Mouse (Mus musculus): ENCODE data around the gene Clstn2. TPM values are rescaled to one million over a fixed set of nuclear protein-coding genes. Genes with fewer than 3 reads are reported as not detected.
A peak's percentile ranks its signal among the peaks of the same experiment; 100 is the strongest.

Gene Clstn2
- polyA plus RNA-seq (2015; fragmentation: Nextera tagmentation; extraction: Ambion mirVana) = 0.31 and 0.38 TPM in 2 replicates

DNA sequence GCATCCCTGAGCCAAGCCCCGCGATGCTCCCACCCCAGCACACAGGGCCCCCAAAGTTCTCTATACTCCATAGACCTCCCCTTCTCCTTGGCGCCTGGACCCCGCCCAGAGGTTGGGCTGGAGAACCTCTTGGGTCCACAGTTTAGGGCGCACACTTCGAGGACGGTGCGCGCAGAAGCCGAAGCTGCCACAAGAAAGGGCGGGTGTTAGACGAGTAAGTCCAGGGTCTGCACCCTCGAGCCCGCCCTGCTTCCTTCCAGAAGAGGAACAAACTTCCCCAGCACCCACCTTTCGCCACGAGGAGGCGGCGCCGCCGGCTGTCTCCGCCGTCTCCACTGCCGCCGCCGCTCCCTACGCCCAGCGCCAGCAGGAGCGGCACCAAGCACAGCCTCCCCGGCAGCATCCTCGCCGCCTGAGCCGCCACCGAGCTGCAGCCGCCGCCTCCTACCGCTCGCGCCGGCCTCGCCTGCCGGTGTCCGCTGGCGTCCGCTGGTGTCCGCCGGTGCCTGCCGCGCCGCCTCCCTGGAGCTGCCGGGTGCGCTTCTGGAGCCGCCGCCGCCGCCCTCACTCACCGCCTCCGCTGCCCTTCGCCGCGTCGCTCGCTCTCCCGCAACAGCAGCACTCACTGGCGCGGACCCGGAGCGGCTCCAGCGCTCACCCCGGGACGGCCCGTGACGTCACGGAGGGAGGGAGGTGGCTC is at the start of gene Clstn2:
Gene Clstn2, minus strand, starts transcription at position 609 of the 700 bp plus-strand sequence.
- Histone ChIP-seq H3K36me3 (ENCODE audit: control insufficient read depth, insufficient read depth, low read length) (no peaks in the 10 kb centered on the region), H3K4me1 (ENCODE audit: control insufficient read depth, insufficient read depth, low read length) (peaks cover 13% of the 10 kb centered on the region), H3K9ac (ENCODE audit: low read depth, low read length) (peak within 1 kb of the TSS; percentile 64), H3K27me3 (replicated peaks; ENCODE audit: control insufficient read depth, insufficient read depth, low read length) (peaks cover 27% of the 10 kb centered on the region), H3K9me3 (ENCODE audit: control insufficient read depth, low read length) (no peaks in the 10 kb centered on the region), H3K4me3 (ENCODE audit: low read length) (peak within 1 kb of the TSS; percentile 65), H3K27ac (ENCODE audit: low read length) (no peak within 1 kb of the TSS), H3K4me2 (ENCODE audit: low read depth, low read length) (peak within 1 kb of the TSS; percentile 98)
- WGBS = under 1% methylated on average over 63 of the region's 73 CpGs
- ATAC-seq = peak; percentile 89

DNA sequence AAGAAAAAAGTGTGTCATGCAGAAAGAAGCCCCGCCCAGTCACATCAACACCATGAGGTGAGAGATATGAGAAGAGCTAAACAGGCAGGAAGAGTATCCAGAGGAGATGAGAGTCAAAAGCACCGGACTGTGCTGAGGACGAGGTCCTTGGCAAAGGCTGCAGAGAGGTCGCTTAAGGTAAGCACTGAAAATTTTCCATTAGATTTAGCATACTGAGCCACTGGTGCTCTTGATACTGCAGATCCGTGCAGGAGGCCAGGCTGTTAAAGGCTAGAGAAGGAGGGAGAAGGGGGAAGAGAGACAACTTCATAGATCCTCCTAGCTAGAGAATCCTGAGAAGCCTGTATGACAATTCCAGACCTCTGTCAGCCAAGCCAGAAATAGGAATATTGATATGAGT is 34.8 kb upstream of the Clstn2 start:
- no peak for ATAC-seq
- Histone ChIP-seq H3K36me3 (ENCODE audit: control insufficient read depth, insufficient read depth, low read length) (no peaks in the 10 kb centered on the region), H3K27me3 (replicated peaks; ENCODE audit: control insufficient read depth, insufficient read depth, low read length) (no peaks in the 10 kb centered on the region), H3K4me2 (ENCODE audit: low read depth, low read length) (no peak overlapping the region), H3K4me3 (ENCODE audit: low read length) (no peak overlapping the region), H3K9me3 (ENCODE audit: control insufficient read depth, low read length) (no peaks in the 10 kb centered on the region), H3K27ac (ENCODE audit: low read length) (no peak overlapping the region), H3K4me1 (ENCODE audit: control insufficient read depth, insufficient read depth, low read length) (no peaks in the 10 kb centered on the region), H3K9ac (ENCODE audit: low read depth, low read length) (no peak overlapping the region)
- 91% methylated on average over 5 of the region's 5 CpGs for WGBS

DNA sequence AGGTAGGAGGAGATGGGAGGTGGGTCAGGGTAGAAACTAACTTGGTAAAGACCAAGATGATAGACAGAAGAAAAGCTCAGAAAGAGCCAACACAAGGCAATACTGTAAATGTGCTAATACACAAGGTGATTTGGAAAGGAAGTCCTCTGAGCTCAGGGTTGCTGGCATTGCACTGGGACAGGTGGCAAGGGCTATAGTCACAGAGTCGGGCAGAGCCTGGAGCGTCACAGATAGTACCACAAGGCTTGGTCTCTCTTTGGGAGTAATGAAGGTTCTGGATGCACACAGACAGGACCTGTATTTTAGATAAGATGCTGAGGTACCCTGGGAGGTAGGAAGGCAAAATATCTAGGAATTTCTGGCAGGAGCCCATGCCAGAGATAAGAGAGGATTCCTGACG is 28.7 kb upstream of the Clstn2 start:
- H3K9ac ChIP-seq (ENCODE audit: low read depth, low read length) = no peak overlapping the region
- H3K36me3 ChIP-seq (ENCODE audit: control insufficient read depth, insufficient read depth, low read length) = no peaks in the 10 kb centered on the region
- no peaks in the 10 kb centered on the region for H3K9me3 ChIP-seq (ENCODE audit: control insufficient read depth, low read length)
- no peak for ATAC-seq
- no peak overlapping the region for H3K4me2 ChIP-seq (ENCODE audit: low read depth, low read length)
- H3K27ac ChIP-seq (ENCODE audit: low read length) = no peak overlapping the region
- 79% methylated on average over 3 of the region's 3 CpGs for WGBS
- no peaks in the 10 kb centered on the region for H3K27me3 ChIP-seq (replicated peaks; ENCODE audit: control insufficient read depth, insufficient read depth, low read length)
- H3K4me3 ChIP-seq (ENCODE audit: low read length) = no peak overlapping the region
- no peaks in the 10 kb centered on the region for H3K4me1 ChIP-seq (ENCODE audit: control insufficient read depth, insufficient read depth, low read length)

DNA sequence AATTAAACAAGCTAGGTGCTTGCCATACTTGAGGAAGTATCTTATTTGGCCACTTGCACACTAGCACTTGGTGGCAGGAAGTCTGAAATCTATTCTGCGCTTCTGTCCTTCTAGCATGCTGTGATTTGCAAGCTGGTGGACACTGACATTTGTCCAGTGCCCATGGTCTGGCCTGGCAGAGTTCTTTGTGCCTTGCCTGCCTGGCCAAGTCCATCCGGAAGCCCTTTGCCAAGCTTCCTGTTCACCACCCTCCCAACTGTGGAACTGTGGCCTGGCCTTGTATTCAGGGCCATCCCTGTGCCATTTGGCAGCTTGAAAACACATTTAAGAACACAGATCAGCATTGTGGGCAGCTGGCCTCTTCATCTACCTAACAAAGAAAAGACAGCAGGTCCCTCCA is 24.3 kb upstream of the Clstn2 start:
- no peaks in the 10 kb centered on the region for H3K27me3 ChIP-seq (replicated peaks; ENCODE audit: control insufficient read depth, insufficient read depth, low read length)
- H3K4me3 ChIP-seq (ENCODE audit: low read length) = no peak overlapping the region
- H3K27ac ChIP-seq (ENCODE audit: low read length) = no peak overlapping the region
- H3K9me3 ChIP-seq (ENCODE audit: control insufficient read depth, low read length) = no peaks in the 10 kb centered on the region
- 83% methylated on average over 2 of the region's 2 CpGs for WGBS
- H3K9ac ChIP-seq (ENCODE audit: low read depth, low read length) = no peak overlapping the region
- no peaks in the 10 kb centered on the region for H3K36me3 ChIP-seq (ENCODE audit: control insufficient read depth, insufficient read depth, low read length)
- ATAC-seq = no peak
- no peak overlapping the region for H3K4me2 ChIP-seq (ENCODE audit: low read depth, low read length)
- H3K4me1 ChIP-seq (ENCODE audit: control insufficient read depth, insufficient read depth, low read length) = no peaks in the 10 kb centered on the region

DNA sequence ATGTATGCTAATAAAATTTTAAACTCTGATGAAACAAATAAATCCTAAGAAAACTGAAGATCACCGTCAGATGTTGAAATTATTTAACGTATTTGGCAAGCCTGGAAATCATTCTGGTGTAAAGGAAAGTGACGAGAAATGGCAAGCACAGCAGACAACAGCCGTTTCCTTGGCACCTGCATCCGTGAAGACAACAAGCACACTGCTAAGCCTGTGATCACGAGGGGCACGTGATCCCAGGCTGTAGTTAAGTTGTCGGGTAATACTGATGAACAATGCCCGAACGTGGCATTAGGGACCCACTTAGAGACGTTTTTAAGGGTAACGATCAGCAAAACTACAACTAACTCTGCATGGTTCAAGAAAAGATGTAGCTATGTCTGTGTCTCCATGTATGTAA is 18.4 kb upstream of the Clstn2 start:
- no peaks in the 10 kb centered on the region for H3K36me3 ChIP-seq (ENCODE audit: control insufficient read depth, insufficient read depth, low read length)
- 77% methylated on average over 12 of the region's 12 CpGs for WGBS
- H3K4me2 ChIP-seq (ENCODE audit: low read depth, low read length) = no peak overlapping the region
- no peak overlapping the region for H3K27ac ChIP-seq (ENCODE audit: low read length)
- H3K9me3 ChIP-seq (ENCODE audit: control insufficient read depth, low read length) = no peaks in the 10 kb centered on the region
- no peaks in the 10 kb centered on the region for H3K4me1 ChIP-seq (ENCODE audit: control insufficient read depth, insufficient read depth, low read length)
- no peak overlapping the region for H3K4me3 ChIP-seq (ENCODE audit: low read length)
- no peak overlapping the region for H3K9ac ChIP-seq (ENCODE audit: low read depth, low read length)
- no peaks in the 10 kb centered on the region for H3K27me3 ChIP-seq (replicated peaks; ENCODE audit: control insufficient read depth, insufficient read depth, low read length)
- no peak for ATAC-seq

DNA sequence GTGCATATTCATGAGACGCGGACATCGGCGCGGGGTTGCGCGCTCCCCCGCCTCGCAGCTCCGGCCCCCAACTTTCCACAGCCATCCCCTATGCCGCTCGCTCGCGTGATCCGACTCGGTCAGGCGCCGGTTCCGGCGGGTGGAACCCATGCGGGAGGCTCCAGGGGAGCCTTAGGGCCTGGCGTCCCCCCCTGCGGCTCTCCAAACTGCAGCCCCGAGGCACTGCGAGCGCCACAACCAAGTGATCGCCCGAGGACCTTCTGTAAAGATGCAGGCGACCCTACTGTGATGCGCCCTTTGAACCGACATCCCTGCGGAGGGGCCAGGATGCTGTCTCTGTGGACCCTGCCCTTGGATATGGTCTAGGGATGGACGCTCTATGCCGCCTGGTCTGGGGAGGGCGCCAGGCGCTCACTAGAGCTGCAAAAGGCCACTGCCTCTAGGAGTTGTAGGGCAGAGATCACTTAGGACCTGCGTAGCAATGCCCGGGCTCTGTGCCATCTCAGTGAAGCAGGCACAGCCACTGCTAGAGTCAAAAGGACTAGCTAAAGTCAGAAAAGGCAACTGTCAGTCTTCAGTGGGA is 383 bp upstream of the Clstn2 start:
- Histone ChIP-seq H3K36me3 (ENCODE audit: control insufficient read depth, insufficient read depth, low read length) (no peaks in the 10 kb centered on the region), H3K27me3 (replicated peaks; ENCODE audit: control insufficient read depth, insufficient read depth, low read length) (peaks cover 27% of the 10 kb centered on the region), H3K4me2 (ENCODE audit: low read depth, low read length) (peak overlapping the region; percentile 98), H3K27ac (ENCODE audit: low read length) (no peak overlapping the region), H3K9ac (ENCODE audit: low read depth, low read length) (peak overlapping the region; percentile 64), H3K4me1 (ENCODE audit: control insufficient read depth, insufficient read depth, low read length) (peaks cover 13% of the 10 kb centered on the region), H3K4me3 (ENCODE audit: low read length) (peak overlapping the region; percentile 65), H3K9me3 (ENCODE audit: control insufficient read depth, low read length) (no peaks in the 10 kb centered on the region)
- ATAC-seq = peak; percentile 71
- WGBS = under 1% methylated on average over 38 of the region's 38 CpGs

DNA sequence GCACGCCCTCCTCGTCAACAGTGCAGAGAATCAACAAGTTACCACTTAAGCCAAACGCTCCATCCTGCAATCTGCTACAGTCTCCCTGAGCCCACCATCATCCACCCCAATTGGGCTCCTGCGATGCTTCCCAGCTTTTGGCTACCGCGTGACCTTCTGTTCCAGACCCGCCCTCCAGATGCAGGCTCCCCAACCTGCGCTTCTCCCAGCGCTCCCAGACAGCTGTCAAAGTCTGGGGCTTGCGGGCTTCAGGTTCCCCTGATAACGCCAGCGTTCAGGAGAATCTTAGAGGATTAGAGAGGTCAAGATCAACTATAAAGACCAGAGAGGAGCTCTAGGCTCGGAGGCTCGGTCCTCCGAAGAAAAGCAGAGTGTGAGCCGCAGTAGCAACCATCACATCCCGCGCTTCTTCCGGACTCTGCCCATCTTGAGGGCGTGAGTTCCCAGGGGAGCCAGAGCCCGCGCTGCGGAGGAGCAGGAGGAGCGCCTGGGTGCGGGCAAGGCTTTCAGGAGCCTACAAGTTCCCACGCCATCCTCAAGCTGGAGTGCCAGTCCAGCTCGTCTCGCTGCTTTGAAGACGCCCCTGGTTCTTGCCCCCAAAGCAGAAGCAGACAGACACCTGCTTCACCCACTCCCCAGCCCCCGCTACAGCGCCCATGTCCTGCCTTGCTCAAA is 946 bp downstream of the Clstn2 start:
- H3K27ac ChIP-seq (ENCODE audit: low read length) = no peak overlapping the region
- WGBS = 3% methylated on average over 31 of the region's 31 CpGs
- H3K9ac ChIP-seq (ENCODE audit: low read depth, low read length) = peak overlapping the region; percentile 64; the same call in 1 of the 2 replicates
- H3K27me3 ChIP-seq (replicated peaks; ENCODE audit: control insufficient read depth, insufficient read depth, low read length) = peaks cover 27% of the 10 kb centered on the region
- peaks cover 13% of the 10 kb centered on the region for H3K4me1 ChIP-seq (ENCODE audit: control insufficient read depth, insufficient read depth, low read length)
- ATAC-seq = no peak
- no peaks in the 10 kb centered on the region for H3K9me3 ChIP-seq (ENCODE audit: control insufficient read depth, low read length)
- H3K4me3 ChIP-seq (ENCODE audit: low read length) = peak overlapping the region; percentile 65
- H3K36me3 ChIP-seq (ENCODE audit: control insufficient read depth, insufficient read depth, low read length) = no peaks in the 10 kb centered on the region
- H3K4me2 ChIP-seq (ENCODE audit: low read depth, low read length) = peak overlapping the region; percentile 98

DNA sequence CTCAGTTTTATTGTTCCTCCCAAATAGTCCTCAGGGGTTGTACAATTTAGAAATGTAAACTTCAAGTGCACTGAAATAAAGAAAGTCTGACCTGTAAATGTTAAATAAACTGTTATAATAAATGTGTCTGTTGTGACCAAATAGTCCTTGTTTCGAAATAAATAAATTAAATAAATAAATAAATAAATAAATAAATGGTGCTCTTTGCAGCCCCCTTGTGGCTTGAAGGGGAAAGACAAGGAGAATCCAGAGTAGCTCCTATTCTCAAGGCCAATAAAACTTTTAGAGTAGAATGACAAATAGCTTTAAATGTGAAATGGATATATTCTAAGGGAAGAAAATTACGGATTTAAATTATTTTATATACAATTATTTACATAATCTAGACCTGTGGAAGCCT is 2.3 kb downstream of the Clstn2 start:
- Histone ChIP-seq H3K4me2 (ENCODE audit: low read depth, low read length) (no peak overlapping the region), H3K9ac (ENCODE audit: low read depth, low read length) (no peak overlapping the region), H3K36me3 (ENCODE audit: control insufficient read depth, insufficient read depth, low read length) (no peaks in the 10 kb centered on the region), H3K27me3 (replicated peaks; ENCODE audit: control insufficient read depth, insufficient read depth, low read length) (peaks cover 27% of the 10 kb centered on the region), H3K4me1 (ENCODE audit: control insufficient read depth, insufficient read depth, low read length) (peaks cover 13% of the 10 kb centered on the region), H3K9me3 (ENCODE audit: control insufficient read depth, low read length) (no peaks in the 10 kb centered on the region), H3K27ac (ENCODE audit: low read length) (no peak overlapping the region), H3K4me3 (ENCODE audit: low read length) (no peak overlapping the region)
- 13% methylated on average over 2 of the region's 2 CpGs for WGBS
- no peak for ATAC-seq

DNA sequence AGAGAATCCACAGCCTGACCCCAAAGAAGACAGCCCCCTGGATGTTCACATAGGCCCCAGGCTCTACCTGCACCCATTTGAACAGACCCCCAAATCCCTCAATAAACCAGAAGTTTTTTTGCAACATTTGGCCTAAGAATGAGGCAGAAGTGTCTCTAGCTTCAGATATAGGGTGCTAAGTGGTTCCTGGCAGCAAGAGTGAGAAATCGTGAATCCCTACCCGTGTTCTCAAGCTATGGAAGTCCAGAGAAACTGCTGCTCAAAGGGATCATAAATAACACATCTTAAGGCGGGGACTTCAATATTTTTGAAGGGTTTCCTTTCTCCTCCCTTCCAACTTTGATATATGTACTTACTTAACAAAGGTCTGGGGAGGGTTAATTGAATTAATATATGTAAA is 7.4 kb downstream of the Clstn2 start:
- no peak for ATAC-seq
- no peaks in the 10 kb centered on the region for H3K36me3 ChIP-seq (ENCODE audit: control insufficient read depth, insufficient read depth, low read length)
- no peaks in the 10 kb centered on the region for H3K9me3 ChIP-seq (ENCODE audit: control insufficient read depth, low read length)
- WGBS = 79% methylated on average over 3 of the region's 3 CpGs
- H3K27ac ChIP-seq (ENCODE audit: low read length) = no peak overlapping the region
- no peaks in the 10 kb centered on the region for H3K27me3 ChIP-seq (replicated peaks; ENCODE audit: control insufficient read depth, insufficient read depth, low read length)
- no peak overlapping the region for H3K9ac ChIP-seq (ENCODE audit: low read depth, low read length)
- no peaks in the 10 kb centered on the region for H3K4me1 ChIP-seq (ENCODE audit: control insufficient read depth, insufficient read depth, low read length)
- no peak overlapping the region for H3K4me2 ChIP-seq (ENCODE audit: low read depth, low read length)
- H3K4me3 ChIP-seq (ENCODE audit: low read length) = no peak overlapping the region
